Mouse (Mus musculus) spleen, postnatal 10 days (tissue): ENCODE measurements around the gene Klrb1b.
"Not testable (repeated sequence)": the region's sequence is repeated elsewhere in the genome, so short reads cannot be mapped to it uniquely, and the experiment has no call there.

ENCODE experiments used
- DNase-seq, 2 experiments: peaks; one replicate each; pipeline ENCODE4 v3.0.0; 2021 to 2022; ENCODE audit warnings: low spot score in 2 of 2

Klrb1b gene

DNA sequence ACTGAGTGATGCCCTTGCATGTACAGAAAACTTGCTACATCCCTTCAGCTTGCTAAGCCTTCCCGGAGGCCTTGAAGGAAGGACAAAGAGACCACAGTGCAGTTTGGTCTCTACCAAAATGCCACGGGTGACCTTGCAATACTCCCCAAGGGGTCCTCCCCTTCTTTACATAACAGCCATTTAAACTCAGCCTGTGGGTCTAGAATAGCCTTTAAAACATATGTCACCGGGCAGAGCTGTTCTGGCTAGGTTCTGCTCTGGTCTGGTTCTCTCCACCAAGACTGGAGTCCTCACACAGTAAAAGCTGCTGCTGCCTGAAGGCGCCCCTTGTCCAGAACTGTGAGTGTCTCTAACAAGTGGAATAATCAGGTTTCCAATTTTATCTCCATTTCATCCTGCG lies 25.4 kb downstream of the Klrb1b start:
- not testable (repeated sequence) for DNase-seq

GRCm38 (mm10) chr6:128799896-128800270 lies 26.2 kb downstream of the Klrb1b start:
- no peak for DNase-seq

GRCm38 (mm10) chr6:128799144-128799895 lies 26.8 kb downstream of the Klrb1b start:
- DNase-seq: peak; percentile 82 to 84

DNA sequence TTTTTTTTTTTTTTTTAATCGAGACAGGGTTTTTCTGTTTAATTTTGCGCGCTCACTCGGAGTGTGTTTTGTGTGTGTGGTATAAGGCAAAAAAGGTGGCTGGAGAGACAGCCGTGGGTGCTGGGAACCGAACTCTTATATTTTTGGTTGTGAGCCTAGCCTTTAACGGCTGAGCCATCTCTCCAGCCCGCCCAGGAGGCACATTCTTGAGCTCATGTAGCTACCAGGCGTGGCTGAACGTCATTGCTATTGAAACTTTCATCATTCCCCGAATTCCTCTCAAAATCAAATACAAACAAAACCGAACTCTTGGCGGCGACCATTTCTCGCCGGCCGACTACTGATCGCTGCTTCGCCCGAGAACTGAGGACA lies 27.4 kb downstream of the Klrb1b start:
- peak; percentile 58 to 75 for DNase-seq

DNA sequence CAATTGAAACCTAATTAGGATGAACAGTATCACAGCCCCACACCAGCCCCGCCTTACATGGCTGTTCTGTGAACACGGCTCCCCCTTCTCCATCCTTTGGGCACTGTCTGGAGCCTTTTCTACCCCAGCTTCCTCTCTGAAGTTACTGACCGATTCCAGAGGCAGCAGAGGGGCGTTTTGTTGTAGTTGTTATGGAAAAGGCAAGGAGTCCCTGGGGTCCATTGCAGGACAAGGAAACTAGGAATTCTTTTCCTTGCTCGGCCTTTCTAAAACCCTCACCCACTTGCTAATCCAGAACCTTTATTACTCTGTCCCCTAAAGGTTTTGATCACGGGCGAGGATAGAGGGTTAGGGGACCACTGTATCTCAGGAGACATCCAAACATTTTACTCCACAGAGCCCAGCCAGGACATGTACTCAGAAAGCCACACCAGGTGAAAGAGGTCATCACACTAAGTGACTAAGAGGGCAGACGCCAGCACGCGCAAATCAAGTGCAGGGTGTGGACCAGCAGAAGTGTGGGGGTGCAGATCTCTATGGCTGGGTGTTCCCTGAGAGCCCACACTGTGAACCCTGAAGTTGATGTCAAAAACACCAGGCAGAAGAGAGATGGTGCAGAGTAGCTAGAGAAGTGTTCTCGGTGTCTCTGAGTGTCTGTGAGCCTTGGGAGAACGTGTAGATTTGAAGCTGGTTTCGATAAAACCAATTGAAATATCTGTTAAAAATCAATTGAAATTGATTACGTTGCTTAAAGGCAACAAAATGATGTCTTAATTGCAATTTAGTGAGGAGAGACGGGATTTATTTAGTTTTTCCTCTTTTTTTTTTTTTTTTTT lies 28.0 kb downstream of the Klrb1b start:
- DNase-seq: peak in 1 of 2 experiments; percentile 27

GRCm38 (mm10) chr6:128797185-128797905 lies 28.8 kb downstream of the Klrb1b start:
- DNase-seq: no peak

GRCm38 (mm10) chr6:128796321-128796955 lies 29.7 kb downstream of the Klrb1b start:
- no peak for DNase-seq

GRCm38 (mm10) chr6:128793734-128794133 lies 32.4 kb downstream of the Klrb1b start:
- DNase-seq: no peak

DNA sequence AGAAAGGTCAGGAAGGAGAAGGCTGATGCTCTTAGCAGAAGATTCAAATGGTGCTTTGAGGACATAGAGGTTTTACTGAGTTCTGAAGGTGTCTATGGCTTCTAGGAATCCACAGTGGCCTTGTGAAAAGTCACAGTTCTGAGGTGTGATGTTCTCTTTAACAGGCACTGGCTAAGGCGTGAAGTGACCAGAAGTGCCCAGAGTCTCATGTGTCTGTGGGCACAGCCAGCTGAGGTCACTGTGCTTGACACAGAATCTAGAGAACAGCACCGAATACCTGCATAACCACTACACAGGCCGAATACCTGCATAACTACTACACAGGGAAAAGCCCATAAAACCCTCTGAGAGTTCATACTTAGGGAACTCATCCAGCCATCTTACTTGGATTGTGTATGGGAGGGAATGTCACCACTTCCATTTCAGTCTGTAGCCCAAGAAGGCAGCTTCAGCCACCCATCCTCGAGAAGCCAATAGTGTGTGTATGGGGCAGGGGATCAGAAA lies 35.6 kb downstream of the Klrb1b start:
- not testable (repeated sequence) for DNase-seq

DNA sequence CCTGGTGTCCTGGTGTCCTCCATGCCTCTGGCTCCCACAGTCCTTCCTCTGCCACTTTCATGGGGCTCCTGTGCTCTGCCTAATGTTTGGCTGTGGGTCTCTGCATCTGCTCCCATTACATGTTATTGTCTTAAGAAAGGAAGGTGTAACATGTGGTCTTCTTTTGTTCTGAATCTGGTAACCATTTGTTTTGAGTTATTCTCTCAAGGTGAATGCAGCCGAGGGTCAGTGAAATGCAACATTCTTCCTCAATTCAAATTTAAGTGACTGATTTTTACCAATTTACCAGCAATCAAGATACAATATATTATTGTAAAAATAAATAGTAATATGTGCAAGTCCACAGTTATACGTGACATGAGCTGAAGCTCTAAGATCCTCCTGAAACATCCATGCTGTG lies 37.0 kb downstream of the Klrb1b start, which contains the start of gene Klrb1c:
Gene Klrb1c, minus strand, starts transcription at position 101 of the 400 bp plus-strand sequence.
- no peak for DNase-seq

- no peak for DNase-seq
Measured at GRCm38 (mm10) chr6:128788517-128788916, 37.6 kb downstream of the Klrb1b start.

- not testable (repeated sequence) for DNase-seq
Measured at GRCm38 (mm10) chr6:128786396-128786795, 39.7 kb downstream of the Klrb1b start.

DNA sequence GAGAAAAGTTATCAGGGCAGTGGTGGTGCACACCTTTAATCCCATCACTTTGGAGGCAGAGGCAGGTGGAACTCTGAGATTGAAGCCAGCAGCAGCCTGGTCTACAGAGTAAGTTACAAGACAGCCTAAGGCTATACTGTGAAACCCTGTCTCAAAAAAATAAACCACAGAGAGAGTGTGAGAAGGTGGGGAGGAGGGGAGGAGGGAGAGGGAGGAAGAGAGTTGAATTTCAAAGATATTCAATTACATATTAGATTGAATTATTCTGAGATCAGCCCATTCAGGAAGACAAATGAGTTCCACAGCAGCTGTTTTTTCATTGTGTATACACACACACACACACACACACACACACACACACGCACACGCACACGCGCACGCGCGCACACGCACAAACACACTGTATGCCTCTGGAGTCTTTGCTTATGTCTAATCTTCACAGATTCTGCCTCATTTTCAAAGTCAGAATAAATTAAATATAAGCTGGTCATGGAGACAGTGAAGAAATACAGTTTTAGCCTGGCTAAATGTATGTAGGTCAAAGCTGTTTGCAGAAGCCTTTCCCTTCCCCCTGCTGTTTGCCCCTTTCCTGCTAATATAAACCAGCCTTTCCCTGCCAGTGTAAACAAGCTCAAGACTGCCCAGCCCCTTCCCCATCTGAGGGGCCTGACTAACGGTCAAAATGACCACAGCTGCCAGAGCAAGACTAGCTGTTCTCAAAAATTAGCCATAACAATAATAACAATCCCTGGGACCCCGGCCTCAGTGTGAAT lies 56.5 kb downstream of the Klrb1b start:
- no peak for DNase-seq

GRCm38 (mm10) chr6:128768047-128768446 lies 58.1 kb downstream of the Klrb1b start:
- DNase-seq: no peak

DNA sequence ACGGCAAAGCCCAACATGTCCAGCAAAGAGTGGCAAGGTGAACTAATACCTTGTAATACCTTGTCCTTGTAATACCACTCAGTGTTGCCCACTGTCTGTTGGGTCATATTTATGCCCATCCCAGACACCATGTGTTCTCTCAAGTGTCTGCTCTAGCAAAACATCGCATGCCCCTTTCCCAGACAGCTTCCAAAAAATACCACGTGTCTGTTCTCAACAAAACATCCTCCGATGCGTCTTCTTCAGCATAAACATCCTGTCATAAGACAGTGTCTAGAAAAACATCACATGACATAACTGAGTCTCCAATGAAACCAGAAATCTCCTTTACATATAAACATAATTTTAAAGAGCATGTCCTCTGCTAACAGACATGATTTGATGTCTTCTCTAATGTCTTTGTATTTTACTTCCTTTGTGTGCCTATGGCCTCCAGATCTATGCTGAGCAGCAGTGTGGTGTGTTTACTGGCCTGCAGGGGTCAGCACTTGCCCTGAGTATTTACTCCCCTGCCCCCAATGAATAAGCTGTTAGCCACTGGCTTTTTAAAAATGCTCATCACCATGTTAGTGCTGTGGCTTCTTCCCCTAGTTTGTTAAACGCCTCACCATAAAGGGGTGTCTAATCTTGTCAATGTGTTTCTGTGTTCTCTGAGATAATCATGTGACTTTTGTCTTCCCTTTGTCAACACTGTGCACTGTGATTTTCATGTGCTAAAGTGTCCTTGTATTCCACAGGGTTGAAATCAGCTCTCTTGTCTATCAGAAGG lies 59.5 kb downstream of the Klrb1b start:
- DNase-seq: peak; percentile 14 to 68

DNA sequence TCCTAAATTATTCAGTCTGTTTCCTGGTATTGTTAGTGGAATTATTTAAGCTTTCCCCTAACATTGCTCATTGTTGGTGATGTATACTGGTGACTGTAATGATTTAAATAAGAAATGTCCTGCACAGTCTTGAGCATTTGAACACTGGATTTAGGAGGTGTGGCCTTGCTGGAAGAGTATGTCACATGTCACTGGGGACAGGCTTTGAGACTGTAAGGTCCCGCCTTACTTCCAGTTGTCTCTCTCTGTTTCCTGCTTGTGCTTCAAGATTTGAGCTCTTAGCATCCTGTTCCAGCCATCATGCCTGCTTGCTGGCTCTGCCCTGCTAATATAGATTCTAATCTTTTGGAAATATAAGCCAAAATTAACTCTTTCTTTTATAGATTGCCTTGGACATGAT lies 60.9 kb downstream of the Klrb1b start:
- DNase-seq: no peak

- no peak for DNase-seq
Measured at GRCm38 (mm10) chr6:128764598-128764997, 61.5 kb downstream of the Klrb1b start.

GRCm38 (mm10) chr6:128763736-128764523 lies 62.2 kb downstream of the Klrb1b start:
- DNase-seq: peak; percentile 89 to 90
